In genomic region chr15:56003921-56004320, GRCm38 (mm10) we compare ENCODE assay signal across 15 mouse cellular contexts.
"Had no signal": no experiment of that assay in that cellular context is flagged by ENCODE, and none has a peak within 500 bp of the region (broad histone marks: within the 10 kb centered on the region; RNA-seq: fewer than 3 reads in every experiment).

No protein-coding gene starts in this region.

- H3K9me3 ChIP-seq: midbrain, embryonic 10.5 days; midbrain, embryonic 12.5 days; midbrain, embryonic 15.5 days; neural tube, embryonic 13.5 days; neural tube, embryonic 15.5 days; stomach, embryonic 15.5 days had no signal

- H3K27me3 ChIP-seq: midbrain, embryonic 12.5 days; midbrain, embryonic 15.5 days; neural tube, embryonic 13.5 days; neural tube, embryonic 15.5 days; stomach, embryonic 15.5 days had no signal

- ATAC-seq: midbrain, embryonic 15.5 days had no signal

- DNase-seq: lung, adult 18-20 months; lung, embryonic 14.5 days; lung, postnatal 10 days; lung, postnatal 4 days; right cerebral cortex, postnatal 14 days; thymus, adult 2 months; thymus, postnatal 25 days; thymus, postnatal 4 days had no signal

- H3K4me3 ChIP-seq: midbrain, embryonic 10.5 days; midbrain, embryonic 12.5 days; midbrain, embryonic 15.5 days; neural tube, embryonic 13.5 days; neural tube, embryonic 15.5 days; stomach, embryonic 15.5 days had no signal

- H3K36me3 ChIP-seq: midbrain, embryonic 10.5 days; midbrain, embryonic 12.5 days; midbrain, embryonic 15.5 days; neural tube, embryonic 13.5 days; neural tube, embryonic 15.5 days; stomach, embryonic 15.5 days had no signal

- H3K27ac ChIP-seq: midbrain, embryonic 10.5 days; midbrain, embryonic 12.5 days; midbrain, embryonic 15.5 days; neural tube, embryonic 13.5 days; neural tube, embryonic 15.5 days; stomach, embryonic 15.5 days; stomach, postnatal 0 days had no signal

- H3K4me2 ChIP-seq: lung, embryonic 14.5 days; midbrain, embryonic 12.5 days; midbrain, embryonic 15.5 days; neural tube, embryonic 13.5 days; neural tube, embryonic 15.5 days; stomach, embryonic 15.5 days had no signal

- H3K4me1 ChIP-seq: midbrain, embryonic 12.5 days; midbrain, embryonic 15.5 days; neural tube, embryonic 13.5 days; neural tube, embryonic 15.5 days; stomach, embryonic 15.5 days had no signal

- H3K9ac ChIP-seq: lung, embryonic 14.5 days; midbrain, embryonic 12.5 days; midbrain, embryonic 15.5 days; neural tube, embryonic 13.5 days; neural tube, embryonic 15.5 days; stomach, embryonic 15.5 days had no signal
